In genomic region chr13:70586969-70587368, GRCm38 (mm10) we compare ENCODE assay signal across 7 mouse cellular contexts. TPM values are rescaled to one million over a fixed set of nuclear protein-coding genes. Genes with fewer than 3 reads are reported as not detected.
A peak's percentile ranks its signal among the peaks of the same experiment; 100 is the strongest.
DNase-seq lines count a peak whose midpoint lies in the region; ATAC-seq and TF ChIP-seq lines count a peak whose summit lies in the region.

No protein-coding gene starts in this region.

- peaks cover 66% of the 10 kb centered on the region for H3K36me3 ChIP-seq in E14TG2a.4 (ENCODE audit: insufficient read depth, low read length)
- peaks cover 40% of the 10 kb centered on the region for H3K36me3 ChIP-seq in forebrain, postnatal 0 days (ENCODE audit: insufficient read depth)
- H3K36me3 ChIP-seq in liver, adult 2 months (ENCODE audit: control insufficient read depth, insufficient read depth, low read length): peaks cover 31% of the 10 kb centered on the region

- H3K9ac ChIP-seq in forebrain, postnatal 0 days: no peak overlapping the region
- no peak overlapping the region for H3K9ac ChIP-seq in liver, adult 2 months (ENCODE audit: low read depth, low read length)

- no peaks in the 10 kb centered on the region for H3K4me1 ChIP-seq in E14TG2a.4 (replicated peaks; ENCODE audit: low read depth, low read length)
- H3K4me1 ChIP-seq in forebrain, postnatal 0 days (ENCODE audit: insufficient read depth): no peaks in the 10 kb centered on the region
- no peaks in the 10 kb centered on the region for H3K4me1 ChIP-seq in liver, adult 2 months (ENCODE audit: control insufficient read depth, insufficient read depth, low read length)

- TF ChIP-seq CTCF in E14TG2a.4 (conservative IDR thresholded peaks at IDR 0.05; ENCODE audit: low read length): peak; percentile 71
- peak; percentile 94 for TF ChIP-seq CTCF in forebrain, postnatal 0 days (IDR thresholded peaks at IDR 0.05; ENCODE audit: low read depth)
- TF ChIP-seq CTCF in liver, adult 2 months (IDR thresholded peaks at IDR 0.05; ENCODE audit: low read depth, low read length): peak; percentile 68

- H3K79me2 ChIP-seq in liver, adult 2 months (ENCODE audit: control insufficient read depth, insufficient read depth, low read length): no peaks in the 10 kb centered on the region

- no peak for TF ChIP-seq POLR2A in liver, adult 2 months (IDR thresholded peaks at IDR 0.05; ENCODE audit: extremely low read depth, insufficient read depth, low read length)

- H3K4me2 ChIP-seq in forebrain, postnatal 0 days (ENCODE audit: low read depth): no peak overlapping the region

- H3K27me3 ChIP-seq in E14TG2a.4 (ENCODE audit: insufficient read depth, low read length): no peaks in the 10 kb centered on the region
- H3K27me3 ChIP-seq in forebrain, postnatal 0 days (ENCODE audit: insufficient read depth, low read length): no peaks in the 10 kb centered on the region
- H3K27me3 ChIP-seq in liver, adult 2 months (ENCODE audit: control insufficient read depth, insufficient read depth, low read length): no peaks in the 10 kb centered on the region

- peak; percentile 48 to 51 for DNase-seq in B cell, adult 2 months
- peak; percentile 26 for DNase-seq in cerebellum, adult 11-12 months
- DNase-seq in forebrain, postnatal 0 days: peak; percentile 84
- peak; percentile 61 for DNase-seq in kidney, adult 9 months
- peak; percentile 20 for DNase-seq in liver, adult 2 months (ENCODE audit: extremely low read depth, low read depth, low spot score)
- peak; percentile 76 for DNase-seq in retina, embryonic 14.5 days (ENCODE audit: low spot score)

- no peak overlapping the region for H3K27ac ChIP-seq in forebrain, postnatal 0 days (ENCODE audit: low read depth, low read length)
- no peak overlapping the region for H3K27ac ChIP-seq in liver, adult 2 months (replicated peaks; ENCODE audit: insufficient read depth, low read depth, low read length)

- no peak overlapping the region for H3K4me3 ChIP-seq in E14TG2a.4 (replicated peaks; ENCODE audit: low read length)
- H3K4me3 ChIP-seq in forebrain, postnatal 0 days (ENCODE audit: low read depth, low read length): no peak overlapping the region
- H3K4me3 ChIP-seq in liver, adult 2 months (ENCODE audit: insufficient read depth, low read depth, low read length): no peak overlapping the region

- peaks cover under 1% of the 10 kb centered on the region; the same call in 1 of the 2 replicates for H3K9me3 ChIP-seq in E14TG2a.4 (ENCODE audit: low read length)
- H3K9me3 ChIP-seq in forebrain, postnatal 0 days (ENCODE audit: low read length): no peaks in the 10 kb centered on the region

- ATAC-seq in forebrain, postnatal 0 days: peak; percentile 77

- 72% methylated on average over 2 of the region's 2 CpGs for WGBS in forebrain, postnatal 0 days
- WGBS in liver, adult 2 months: 90% methylated on average over 2 of the region's 2 CpGs

RNA-seq across cellular contexts. Expression of gene Ice1, which starts 50.5 kb away (rescaled TPM):
- total RNA-seq in forebrain, postnatal 0 days (2014; rRNA removed): 68.0 and 82.5 TPM in 2 replicates
- polyA plus RNA-seq in forebrain, postnatal 0 days (2015; fragmentation: Nextera tagmentation; extraction: Ambion mirVana): 18.4 and 21.0 TPM in 2 replicates
- total RNA-seq in liver, adult 2 months (2014; rRNA removed): 12.2 and 14.5 TPM in 2 replicates
- polyA plus RNA-seq in liver, adult 2 months (2012; rRNA removed): 5.9 and 8.5 TPM in 2 replicates

Comparison
In these comparisons a context has a peak if more than half of its experiments do, and no peak if none do; other contexts are left out.
1. DNase-seq: peak in every context shown above with its lines; median percentile 84 in forebrain, postnatal 0 days; 76 in retina, embryonic 14.5 days; 61 in kidney, adult 9 months; 50 in B cell, adult 2 months; 26 in cerebellum, adult 11-12 months; 20 in liver, adult 2 months.